Mouse (Mus musculus) small intestine, adult 2 months (tissue): ENCODE results near the gene Tmem19. TPM values are rescaled to one million over a fixed set of nuclear protein-coding genes. Genes with fewer than 3 reads are reported as not detected.

Experiments
- H3K27ac ChIP-seq: fragments of 200-500 bp; 2 replicates; pipeline ENCODE4 v1.5.1; 2012; ENCODE audit warnings: low read depth, low read length, control low read depth, inconsistent platforms; ENCODE audit not compliant: insufficient read depth
- H3K27me3 ChIP-seq: fragments of 200-500 bp; 2 replicates; pipeline ENCODE4 v1.6.1; 2012; ENCODE audit warnings: mild to moderate bottlenecking, moderate library complexity, low read length, inconsistent platforms; ENCODE audit not compliant: control insufficient read depth, insufficient read depth
- H3K36me3 ChIP-seq: fragments of 200-500 bp; 2 replicates; pipeline ENCODE4 v1.6.1; 2012; ENCODE audit warnings: mild to moderate bottlenecking, low read length, control low read depth, inconsistent platforms; ENCODE audit not compliant: control insufficient read depth, insufficient read depth
- H3K4me1 ChIP-seq: fragments of 200-500 bp; 2 replicates; pipeline ENCODE4 v1.6.1; 2012; ENCODE audit warnings: low read length, inconsistent platforms, mixed read lengths; ENCODE audit not compliant: control insufficient read depth, insufficient read depth, insufficient read length
- H3K4me3 ChIP-seq: fragments of 200-500 bp; 2 replicates; pipeline ENCODE4 v1.5.1; 2012; ENCODE audit warnings: low read depth, mild to moderate bottlenecking, control low read depth, inconsistent platforms, low read length, moderate library complexity
- CTCF ChIP-seq: fragments of 200-500 bp; IDR thresholded peaks from 2 replicates; pipeline ENCODE4 v1.5.1; 2012; ENCODE audit warnings: low read depth, mild to moderate bottlenecking, control low read depth, inconsistent platforms, low read length, moderate library complexity, mixed read lengths; ENCODE audit not compliant: insufficient replicate concordance, insufficient read length; ENCODE audit errors: extremely low read depth
- POLR2A ChIP-seq: fragments of 200-500 bp; IDR thresholded peaks from 2 replicates; pipeline ENCODE4 v1.6.1; 2012; ENCODE audit warnings: low read depth, mild to moderate bottlenecking, control low read depth, inconsistent platforms, low read length, moderate library complexity
- WGBS: fragments of 180-500 bp; shearing (Covaris S2); methylation state at CpG from one replicate; pipeline ENCODE4 v1.1.7; 2018; 5-methylcytosine and 5-hydroxymethylcytosine counted together
- polyA plus RNA-seq: library from polyadenylated mRNA; depleted of rRNA; stranded (reverse); fragments of >200 nt; gene quantifications from 2 replicates; pipeline ENCODE4 v1.2.3, GENCODE M21; 2012

Tmem19 gene
- polyA plus RNA-seq, 1 experiment = 29.9 TPM

DNA sequence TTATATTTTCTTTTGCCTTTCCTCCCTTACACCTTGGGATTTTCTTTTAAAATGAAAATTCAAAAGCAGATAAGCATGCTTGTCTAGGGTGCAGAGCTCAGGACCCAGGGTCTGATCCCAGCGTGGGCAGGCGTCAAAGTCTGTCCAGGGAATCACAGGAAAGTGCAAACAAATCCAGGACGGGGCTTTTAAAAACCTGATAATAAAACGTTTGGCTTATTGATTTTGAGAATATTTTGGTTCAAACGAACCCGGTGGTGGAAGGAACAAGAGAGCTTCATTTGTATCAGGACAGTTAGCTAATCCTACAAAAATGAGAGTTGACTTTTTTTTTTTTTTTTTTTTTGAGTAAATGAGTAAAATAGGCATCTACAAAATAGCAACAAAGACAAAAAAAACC, 14.2 kb downstream of the Tmem19 start:
- no peak overlapping the region for H3K27ac ChIP-seq
- no peak overlapping the region for H3K4me3 ChIP-seq
- no peaks in the 10 kb centered on the region for H3K27me3 ChIP-seq
- peaks cover 10% of the 10 kb centered on the region; the same call in 1 of the 2 replicates for H3K4me1 ChIP-seq
- WGBS = 67% methylated on average over 6 of the region's 6 CpGs
- peaks cover 12% of the 10 kb centered on the region for H3K36me3 ChIP-seq
- TF ChIP-seq POLR2A (no peak), CTCF (no peak)

DNA sequence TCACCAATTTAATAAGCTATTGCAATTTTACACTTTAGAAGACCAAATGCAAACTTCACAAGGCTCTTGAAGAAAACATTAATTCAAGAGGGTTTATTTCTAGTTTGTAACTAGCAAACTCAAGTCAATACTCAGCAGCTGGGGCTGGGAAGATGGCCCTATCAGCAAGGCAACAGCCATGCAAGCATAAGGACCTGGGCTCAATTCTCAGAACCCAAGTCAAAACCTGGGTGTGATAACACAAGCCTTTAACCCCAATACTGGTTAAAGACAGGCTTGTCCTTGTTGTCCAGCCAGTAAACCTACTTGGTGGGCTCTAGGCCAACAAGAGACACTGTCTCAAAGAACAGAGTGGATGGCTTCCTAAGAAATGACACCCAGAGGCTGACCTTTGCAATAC, 15.9 kb downstream of the Tmem19 start:
- Histone ChIP-seq H3K4me1 (peaks cover 10% of the 10 kb centered on the region; the same call in 1 of the 2 replicates), H3K27me3 (no peaks in the 10 kb centered on the region), H3K36me3 (peaks cover 26% of the 10 kb centered on the region), H3K4me3 (no peak overlapping the region), H3K27ac (no peak overlapping the region)
- no peak for TF ChIP-seq CTCF

DNA sequence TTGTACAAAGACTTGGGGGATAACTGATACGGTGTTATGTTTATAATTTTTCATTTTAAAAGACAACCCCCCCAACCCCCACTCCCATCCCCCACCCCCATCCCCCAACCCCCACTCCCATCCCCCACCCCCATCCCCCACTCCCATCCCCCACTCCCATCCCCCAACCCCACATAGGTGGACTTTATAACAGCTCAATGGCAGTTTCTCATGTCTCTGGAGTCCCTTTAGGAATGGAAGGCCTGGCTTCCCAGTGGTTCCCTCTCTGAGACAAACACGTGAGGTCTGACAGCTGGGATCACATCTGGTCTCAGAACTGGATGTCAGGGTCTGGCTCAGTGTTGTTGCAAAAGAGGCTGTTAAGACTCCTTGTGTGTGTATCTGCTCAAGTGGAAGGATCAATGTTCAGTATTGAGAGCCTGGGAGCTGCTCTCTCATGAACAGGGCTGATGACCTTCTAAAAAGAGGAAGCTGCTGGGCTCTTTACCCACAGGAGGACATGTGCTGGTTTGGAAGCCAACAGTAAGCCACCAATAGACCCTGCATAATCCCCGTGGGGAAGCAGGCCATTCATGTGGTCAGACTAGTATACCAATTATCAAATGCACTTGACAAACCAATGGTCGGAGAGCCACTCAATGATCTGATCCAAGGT, 19.4 kb downstream of the Tmem19 start:
- peaks cover 38% of the 10 kb centered on the region for H3K36me3 ChIP-seq
- H3K4me1 ChIP-seq = no peaks in the 10 kb centered on the region
- no peak overlapping the region for H3K4me3 ChIP-seq
- H3K27ac ChIP-seq = no peak overlapping the region
- TF ChIP-seq POLR2A = no peak
- no peak for TF ChIP-seq CTCF
- no peaks in the 10 kb centered on the region for H3K27me3 ChIP-seq
- 84% methylated on average over 4 of the region's 4 CpGs for WGBS

DNA sequence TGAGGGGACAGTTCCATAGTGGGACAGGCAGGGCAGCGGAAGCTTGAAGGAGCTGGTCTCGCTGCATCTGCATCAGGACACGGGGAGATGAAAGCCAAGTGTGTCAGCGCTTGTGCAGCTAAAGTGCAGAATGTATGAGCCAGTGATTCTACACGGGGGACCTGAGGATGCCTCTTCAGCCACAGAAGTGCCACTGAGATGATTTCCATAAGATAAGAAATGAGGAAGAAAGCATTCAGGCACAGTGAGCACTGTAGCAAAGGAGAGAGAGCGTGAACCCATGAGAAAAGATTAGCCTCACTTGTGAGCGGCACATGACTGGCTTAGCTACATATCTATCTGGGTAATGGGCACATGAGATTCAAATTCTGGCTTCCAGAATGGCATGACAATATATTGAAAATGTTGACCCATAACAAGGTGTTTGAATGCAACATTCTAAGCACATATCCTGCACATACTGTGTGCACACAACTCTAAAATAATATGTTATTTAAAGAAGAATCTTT, 22.4 kb downstream of the Tmem19 start:
- TF ChIP-seq CTCF = no peak
- TF ChIP-seq POLR2A = no peak
- Histone ChIP-seq H3K4me3 (no peak overlapping the region), H3K27ac (no peak overlapping the region), H3K27me3 (no peaks in the 10 kb centered on the region), H3K36me3 (peaks cover 30% of the 10 kb centered on the region), H3K4me1 (no peaks in the 10 kb centered on the region)
- 91% methylated on average over 7 of the region's 7 CpGs for WGBS

DNA sequence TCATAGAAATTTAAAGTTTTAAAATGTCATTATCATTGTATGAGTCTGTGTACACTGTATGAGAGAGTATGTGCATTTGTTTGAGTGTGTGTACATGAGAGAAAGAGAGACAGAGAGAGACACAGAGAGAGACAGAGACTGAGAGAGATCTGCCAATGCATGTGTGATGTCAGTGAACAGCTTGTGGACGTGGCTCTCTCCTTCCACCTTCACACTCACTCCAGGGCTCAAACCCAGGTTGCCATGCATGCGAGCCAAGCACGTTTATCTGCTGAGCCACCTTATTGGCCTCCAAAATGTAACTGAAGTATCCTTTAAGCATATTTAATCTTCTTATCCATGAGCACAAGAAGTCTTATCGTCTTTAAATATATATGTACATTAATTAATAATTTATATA, 25.4 kb downstream of the Tmem19 start:
- no peaks in the 10 kb centered on the region; the same call in 1 of the 2 replicates for H3K4me1 ChIP-seq
- TF ChIP-seq POLR2A (no peak), CTCF (no peak)
- peaks cover 16% of the 10 kb centered on the region for H3K36me3 ChIP-seq
- no peak overlapping the region for H3K27ac ChIP-seq
- no peak overlapping the region for H3K4me3 ChIP-seq
- no peaks in the 10 kb centered on the region for H3K27me3 ChIP-seq
- WGBS = 77% methylated on average over 4 of the region's 4 CpGs

DNA sequence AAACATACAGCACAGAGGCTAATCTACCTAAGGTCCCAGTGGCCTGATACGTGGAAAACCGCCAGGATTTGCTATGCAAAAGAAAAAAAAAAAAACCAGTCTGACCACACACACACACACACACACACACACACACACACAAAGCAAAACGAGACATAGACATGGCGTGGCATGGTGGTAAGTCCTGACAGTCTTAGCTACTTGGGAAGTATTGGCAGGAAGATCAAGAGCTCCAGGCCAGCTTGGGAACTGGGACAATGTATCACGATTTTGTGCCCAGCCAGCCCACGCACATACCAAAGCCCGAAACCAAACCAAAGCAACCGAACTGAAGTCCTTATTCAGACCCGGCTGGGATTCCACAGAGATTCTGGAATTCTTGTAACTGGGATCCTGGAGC, 28.8 kb downstream of the Tmem19 start:
- TF ChIP-seq CTCF (no peak), POLR2A (no peak)
- H3K36me3 ChIP-seq = no peaks in the 10 kb centered on the region; the same call in 1 of the 2 replicates
- no peak overlapping the region for H3K27ac ChIP-seq
- H3K27me3 ChIP-seq = no peaks in the 10 kb centered on the region
- no peak overlapping the region for H3K4me3 ChIP-seq
- peaks cover 2% of the 10 kb centered on the region; the same call in 1 of the 2 replicates for H3K4me1 ChIP-seq
- WGBS = 77% methylated on average over 9 of the region's 9 CpGs

DNA sequence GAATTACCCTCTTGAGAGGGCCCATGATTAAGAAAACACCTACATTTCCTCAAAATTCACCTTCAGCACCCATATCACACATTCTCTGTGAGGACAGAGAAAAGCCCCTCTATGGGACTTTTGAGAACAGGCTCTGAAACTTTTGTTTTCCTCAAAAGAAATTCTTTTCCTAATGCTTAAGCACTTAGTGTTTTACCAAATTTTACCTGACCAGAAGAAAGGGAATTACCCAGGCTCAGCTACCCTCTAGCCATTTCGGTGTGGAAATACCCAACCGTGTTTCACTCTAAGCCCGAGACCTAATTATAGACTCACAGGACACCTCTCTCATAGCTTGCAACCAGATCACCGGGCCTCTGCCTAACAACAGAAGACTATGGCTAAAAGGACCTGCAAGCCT, 29.3 kb downstream of the Tmem19 start:
- H3K36me3 ChIP-seq = no peaks in the 10 kb centered on the region
- peaks cover 2% of the 10 kb centered on the region; the same call in 1 of the 2 replicates for H3K4me1 ChIP-seq
- no peak overlapping the region for H3K4me3 ChIP-seq
- WGBS = 88% methylated on average over 4 of the region's 4 CpGs
- no peaks in the 10 kb centered on the region for H3K27me3 ChIP-seq
- TF ChIP-seq POLR2A (no peak), CTCF (no peak)
- H3K27ac ChIP-seq = no peak overlapping the region
